Mouse (Mus musculus) olfactory bulb, adult 2 months (tissue): ENCODE results near the gene Akr1b7.

Source experiments
- CTCF ChIP-seq: fragments of 200-500 bp; IDR thresholded peaks from 2 replicates; pipeline ENCODE4 v1.5.1; 2012; ENCODE audit warnings: low read depth, mild to moderate bottlenecking, low read length, moderate library complexity; ENCODE audit not compliant: insufficient read depth
- POLR2A ChIP-seq: fragments of 200-500 bp; IDR thresholded peaks from 2 replicates; pipeline ENCODE4 v1.6.1; 2012; ENCODE audit warnings: mild to moderate bottlenecking, low read depth, low read length, moderate library complexity; ENCODE audit not compliant: insufficient read depth

GRCm38 (mm10) chr6:34452963-34453770 lies 41.0 kb downstream of the Akr1b7 start:
- TF ChIP-seq POLR2A (no peak), CTCF (no peak)
